Mouse (Mus musculus): ENCODE data around the gene Arhgap15. TPM values are rescaled to one million over a fixed set of nuclear protein-coding genes. Genes with fewer than 3 reads are reported as not detected.

Gene Arhgap15
- polyA plus RNA-seq, 1 experiment: 0.20 TPM

- Histone ChIP-seq H3K27me3 (ENCODE audit: control insufficient read depth, insufficient read depth, low read length) (no peaks in the 10 kb centered on the region), H3K4me1 (ENCODE audit: control insufficient read depth, insufficient read depth, insufficient read length, low read length) (no peaks in the 10 kb centered on the region), H3K4me3 (ENCODE audit: low read depth, low read length) (no peak overlapping the region), H3K27ac (ENCODE audit: insufficient read depth, low read depth, low read length) (no peak overlapping the region), H3K36me3 (ENCODE audit: control insufficient read depth, insufficient read depth, low read length) (no peaks in the 10 kb centered on the region)
- WGBS: 68% methylated on average over 2 of the region's 2 CpGs
- TF ChIP-seq POLR2A (IDR thresholded peaks at IDR 0.05; ENCODE audit: low read depth, low read length) (no peak), CTCF (IDR thresholded peaks at IDR 0.05; ENCODE audit: extremely low read depth, insufficient read length, insufficient replicate concordance, low read depth, low read length) (no peak)
Observed at GRCm38 (mm10) chr2:44395577-44395976, 647.0 kb downstream of the Arhgap15 start.

- WGBS: 31% methylated on average over 1 of the region's 1 CpGs
- no peaks in the 10 kb centered on the region for H3K36me3 ChIP-seq (ENCODE audit: control insufficient read depth, insufficient read depth, low read length)
Observed at GRCm38 (mm10) chr2:44397209-44397608, 648.6 kb downstream of the Arhgap15 start.

GRCm38 (mm10) chr2:44397735-44398337 lies 649.2 kb downstream of the Arhgap15 start:
- Histone ChIP-seq H3K4me3 (ENCODE audit: low read depth, low read length) (no peak overlapping the region), H3K36me3 (ENCODE audit: control insufficient read depth, insufficient read depth, low read length) (no peaks in the 10 kb centered on the region), H3K27me3 (ENCODE audit: control insufficient read depth, insufficient read depth, low read length) (no peaks in the 10 kb centered on the region), H3K4me1 (ENCODE audit: control insufficient read depth, insufficient read depth, insufficient read length, low read length) (no peaks in the 10 kb centered on the region), H3K27ac (ENCODE audit: insufficient read depth, low read depth, low read length) (no peak overlapping the region)
- WGBS: 93% methylated on average over 4 of the region's 4 CpGs
- TF ChIP-seq CTCF (IDR thresholded peaks at IDR 0.05; ENCODE audit: extremely low read depth, insufficient read length, insufficient replicate concordance, low read depth, low read length) (no peak), POLR2A (IDR thresholded peaks at IDR 0.05; ENCODE audit: low read depth, low read length) (no peak)

More at GRCm38 (mm10) chr2:44397209-44397608, 648.6 kb downstream of the Arhgap15 start:
- Histone ChIP-seq H3K27ac (ENCODE audit: insufficient read depth, low read depth, low read length) (no peak overlapping the region), H3K4me3 (ENCODE audit: low read depth, low read length) (no peak overlapping the region), H3K4me1 (ENCODE audit: control insufficient read depth, insufficient read depth, insufficient read length, low read length) (no peaks in the 10 kb centered on the region), H3K27me3 (ENCODE audit: control insufficient read depth, insufficient read depth, low read length) (no peaks in the 10 kb centered on the region)
- TF ChIP-seq POLR2A (IDR thresholded peaks at IDR 0.05; ENCODE audit: low read depth, low read length) (no peak), CTCF (IDR thresholded peaks at IDR 0.05; ENCODE audit: extremely low read depth, insufficient read length, insufficient replicate concordance, low read depth, low read length) (no peak)

- H3K36me3 ChIP-seq (ENCODE audit: control insufficient read depth, insufficient read depth, low read length): no peaks in the 10 kb centered on the region
- no peaks in the 10 kb centered on the region for H3K4me1 ChIP-seq (ENCODE audit: control insufficient read depth, insufficient read depth, insufficient read length, low read length)
- no peak overlapping the region for H3K27ac ChIP-seq (ENCODE audit: insufficient read depth, low read depth, low read length)
- TF ChIP-seq POLR2A (IDR thresholded peaks at IDR 0.05; ENCODE audit: low read depth, low read length) (no peak), CTCF (IDR thresholded peaks at IDR 0.05; ENCODE audit: extremely low read depth, insufficient read length, insufficient replicate concordance, low read depth, low read length) (no peak)
- no peaks in the 10 kb centered on the region for H3K27me3 ChIP-seq (ENCODE audit: control insufficient read depth, insufficient read depth, low read length)
- no peak overlapping the region for H3K4me3 ChIP-seq (ENCODE audit: low read depth, low read length)
Observed at GRCm38 (mm10) chr2:44399191-44399926, 650.7 kb downstream of the Arhgap15 start.

GRCm38 (mm10) chr2:44401704-44402422 lies 653.2 kb downstream of the Arhgap15 start:
- no peak overlapping the region for H3K4me3 ChIP-seq (ENCODE audit: low read depth, low read length)
- no peaks in the 10 kb centered on the region for H3K27me3 ChIP-seq (ENCODE audit: control insufficient read depth, insufficient read depth, low read length)
- 55% methylated on average over 3 of the region's 3 CpGs for WGBS
- no peaks in the 10 kb centered on the region for H3K4me1 ChIP-seq (ENCODE audit: control insufficient read depth, insufficient read depth, insufficient read length, low read length)
- no peak overlapping the region for H3K27ac ChIP-seq (ENCODE audit: insufficient read depth, low read depth, low read length)
- no peak for TF ChIP-seq CTCF (IDR thresholded peaks at IDR 0.05; ENCODE audit: extremely low read depth, insufficient read length, insufficient replicate concordance, low read depth, low read length)
- no peak for TF ChIP-seq POLR2A (IDR thresholded peaks at IDR 0.05; ENCODE audit: low read depth, low read length)
- H3K36me3 ChIP-seq (ENCODE audit: control insufficient read depth, insufficient read depth, low read length): no peaks in the 10 kb centered on the region

- Histone ChIP-seq H3K4me1 (ENCODE audit: control insufficient read depth, insufficient read depth, insufficient read length, low read length) (no peaks in the 10 kb centered on the region), H3K27ac (ENCODE audit: insufficient read depth, low read depth, low read length) (no peak overlapping the region), H3K36me3 (ENCODE audit: control insufficient read depth, insufficient read depth, low read length) (no peaks in the 10 kb centered on the region), H3K27me3 (ENCODE audit: control insufficient read depth, insufficient read depth, low read length) (no peaks in the 10 kb centered on the region), H3K4me3 (ENCODE audit: low read depth, low read length) (no peak overlapping the region)
- 47% methylated on average over 2 of the region's 2 CpGs for WGBS
- no peak for TF ChIP-seq POLR2A (IDR thresholded peaks at IDR 0.05; ENCODE audit: low read depth, low read length)
- no peak for TF ChIP-seq CTCF (IDR thresholded peaks at IDR 0.05; ENCODE audit: extremely low read depth, insufficient read length, insufficient replicate concordance, low read depth, low read length)
Observed at GRCm38 (mm10) chr2:44411660-44412059, 663.0 kb downstream of the Arhgap15 start.

- Histone ChIP-seq H3K4me1 (ENCODE audit: control insufficient read depth, insufficient read depth, insufficient read length, low read length) (no peaks in the 10 kb centered on the region), H3K27me3 (ENCODE audit: control insufficient read depth, insufficient read depth, low read length) (no peaks in the 10 kb centered on the region), H3K4me3 (ENCODE audit: low read depth, low read length) (no peak overlapping the region), H3K36me3 (ENCODE audit: control insufficient read depth, insufficient read depth, low read length) (no peaks in the 10 kb centered on the region), H3K27ac (ENCODE audit: insufficient read depth, low read depth, low read length) (no peak overlapping the region)
- WGBS: 90% methylated on average over 4 of the region's 4 CpGs
- TF ChIP-seq POLR2A (IDR thresholded peaks at IDR 0.05; ENCODE audit: low read depth, low read length) (no peak), CTCF (IDR thresholded peaks at IDR 0.05; ENCODE audit: extremely low read depth, insufficient read length, insufficient replicate concordance, low read depth, low read length) (no peak)
Observed at GRCm38 (mm10) chr2:44416331-44416730, 667.7 kb downstream of the Arhgap15 start.

Data from small intestine, adult 2 months (tissue).